Mouse (Mus musculus) gonadal fat pad, adult 2 months (tissue): Measurements from ENCODE around the gene Smg6. TPM values are rescaled to one million over a fixed set of nuclear protein-coding genes. Genes with fewer than 3 reads are reported as not detected.

Experiments
- DNase-seq: peaks from one replicate; pipeline ENCODE4 v3.0.0-alpha.2; 2012; ENCODE audit warnings: low read depth
- polyA plus RNA-seq: library from polyadenylated mRNA; depleted of rRNA; stranded (reverse); fragments of >200 nt; gene quantifications from 2 replicates; pipeline ENCODE4 v1.2.3, GENCODE M21; 2012; rRNA removed

The Smg6 gene
- polyA plus RNA-seq, result 29.3 and 35.1 TPM in 2 replicates

GRCm38 (mm10) chr11:74925577-74926387, at the start of gene Smg6, which contains the start of gene Srr:
Smg6 (plus strand) TSS chr11:74925823.
Srr (minus strand) TSS chr11:74925948.
- peak; percentile 49 for DNase-seq

GRCm38 (mm10) chr11:74876801-74877200, 48.8 kb upstream of the Smg6 start:
- DNase-seq, result no peak

- DNase-seq, result no peak
Measured at GRCm38 (mm10) chr11:74880999-74881398, 44.6 kb upstream of the Smg6 start.

- DNase-seq, result no peak
Measured at GRCm38 (mm10) chr11:74881979-74882378, 43.6 kb upstream of the Smg6 start.

- no peak for DNase-seq
Measured at GRCm38 (mm10) chr11:74883098-74883497, 42.5 kb upstream of the Smg6 start.

GRCm38 (mm10) chr11:74894619-74895018, 31.0 kb upstream of the Smg6 start:
- DNase-seq, result no peak

- DNase-seq, result no peak
Measured at GRCm38 (mm10) chr11:74895980-74896900, 29.4 kb upstream of the Smg6 start.

GRCm38 (mm10) chr11:74896901-74897677, 28.5 kb upstream of the Smg6 start, which contains the start of gene Sgsm2:
Sgsm2 (minus strand) TSS chr11:74897060.
- no peak for DNase-seq

- DNase-seq, result no peak
Measured at GRCm38 (mm10) chr11:74897678-74898516, 27.7 kb upstream of the Smg6 start, which contains the start of gene Tsr1. Tsr1 (plus strand) TSS chr11:74898071.

- DNase-seq, result no peak
Measured at GRCm38 (mm10) chr11:74898517-74898827, 27.2 kb upstream of the Smg6 start.

GRCm38 (mm10) chr11:74901555-74901954, 24.1 kb upstream of the Smg6 start:
- DNase-seq, result no peak

- no peak for DNase-seq
Measured at GRCm38 (mm10) chr11:74902416-74902815, 23.2 kb upstream of the Smg6 start.

- no peak for DNase-seq
Measured at GRCm38 (mm10) chr11:74907850-74908249, 17.8 kb upstream of the Smg6 start.

GRCm38 (mm10) chr11:74908618-74909399, 16.8 kb upstream of the Smg6 start:
- no peak for DNase-seq

- DNase-seq, result no peak
Measured at GRCm38 (mm10) chr11:74909978-74910377, 15.6 kb upstream of the Smg6 start.

- DNase-seq, result no peak
Measured at GRCm38 (mm10) chr11:74912492-74912891, 13.1 kb upstream of the Smg6 start.

GRCm38 (mm10) chr11:74919249-74919648, 6.4 kb upstream of the Smg6 start:
- DNase-seq, result no peak

- DNase-seq, result no peak
Measured at GRCm38 (mm10) chr11:74924149-74924548, 1.5 kb upstream of the Smg6 start.

GRCm38 (mm10) chr11:74926388-74927005, 874 bp downstream of the Smg6 start:
- no peak for DNase-seq
